Comparison of ENCODE assay signal across 9 mouse cellular contexts in genomic region chr1:189879965-189880364, GRCm38 (mm10). TPM values are rescaled to one million over a fixed set of nuclear protein-coding genes. Genes with fewer than 3 reads are reported as not detected.
DNase-seq lines count a peak whose midpoint lies in the region; TF ChIP-seq lines count a peak whose summit lies in the region.
"Had no signal": no experiment of that assay in that cellular context is flagged by ENCODE, and none has a peak within 500 bp of the region (broad histone marks: within the 10 kb centered on the region; RNA-seq: fewer than 3 reads in every experiment).

No protein-coding gene starts in this region.

- no peak overlapping the region for H3ac ChIP-seq in myocyte (ENCODE audit: control insufficient read depth, insufficient read length)

- no peak overlapping the region for H3K4me3 ChIP-seq in kidney, adult 2 months (ENCODE audit: insufficient read depth, low read depth, low read length)
- no peak overlapping the region for H3K4me3 ChIP-seq in myocyte

- no peaks in the 10 kb centered on the region for H3K36me3 ChIP-seq in kidney, adult 2 months (ENCODE audit: control insufficient read depth, insufficient read depth, low read length)
- H3K36me3 ChIP-seq in myocyte (ENCODE audit: control insufficient read depth, insufficient read depth) = no peaks in the 10 kb centered on the region

- peak; percentile 15 for DNase-seq in left cerebral cortex, postnatal 4 days
- DNase-seq in left cerebral cortex, adult 8-10 months (ENCODE audit: low spot score in 2 of 2) = no peak
- peak; percentile 50 to 74 for DNase-seq in cerebellum, postnatal 14 days
- DNase-seq in kidney, adult 2 months = peak; percentile 91
- DNase-seq in urinary bladder, adult 2 months (ENCODE audit: low spot score) = no peak
- no peak for DNase-seq in liver
- no peak for DNase-seq in embryo, embryonic 9.5 days (ENCODE audit: extremely low spot score)

- intact Hi-C loops in left cerebral cortex, postnatal 4 days (cut with DNase I) = loop anchor here (5.0 to 10.0 kb wide), 2 partner anchors 178 to 915 kb away; no protein-coding TSS in a partner anchor

- no peak for TF ChIP-seq POLR2A in kidney, adult 2 months (IDR thresholded peaks at IDR 0.05; ENCODE audit: low read depth, low read length)
- no peak for TF ChIP-seq POLR2A in myocyte (IDR thresholded peaks at IDR 0.05; ENCODE audit: insufficient read length, low read depth)

- H3K79me2 ChIP-seq in myocyte (ENCODE audit: control insufficient read depth, insufficient read depth) = no peaks in the 10 kb centered on the region

- no peak for TF ChIP-seq CTCF in kidney, adult 2 months (conservative IDR thresholded peaks at IDR 0.05; ENCODE audit: insufficient read depth, insufficient read length, low read depth, low read length)

- H3K27ac ChIP-seq in kidney, adult 2 months (ENCODE audit: insufficient read depth, low read depth, low read length) = peak overlapping the region; percentile 37

- H3K4me1 ChIP-seq in kidney, adult 2 months (ENCODE audit: control insufficient read depth, insufficient read depth, low read length) = peaks cover 22% of the 10 kb centered on the region

- WGBS in kidney, adult 2 months = 30% methylated on average over 8 of the region's 8 CpGs

- H3K4me2 ChIP-seq in myocyte (ENCODE audit: low read depth) = no peak overlapping the region
- H3K4me2 ChIP-seq: lung, embryonic 14.5 days had no signal

- H3K27me3 ChIP-seq in kidney, adult 2 months (replicated peaks; ENCODE audit: control insufficient read depth, insufficient read depth, low read length) = no peaks in the 10 kb centered on the region
- no peaks in the 10 kb centered on the region for H3K27me3 ChIP-seq in myocyte (ENCODE audit: control insufficient read depth, insufficient read depth, insufficient read length)

TF ChIP-seq in myocyte, 11 proteins besides CTCF, POLR2A, EP300 and RAD21:
- TF ChIP-seq SRF (IDR thresholded peaks at IDR 0.05; ENCODE audit: control insufficient read depth, insufficient read length, low read depth) = no peak
- TF ChIP-seq MYOG (IDR thresholded peaks at IDR 0.05; ENCODE audit: control insufficient read depth in 1 of 3, insufficient read depth in 1 of 3, insufficient read length in 2 of 3, low read depth in 2 of 3) = no peak
- TF ChIP-seq TCF3 (IDR thresholded peaks at IDR 0.05; ENCODE audit: insufficient read length, low read depth) = no peak
- no peak for TF ChIP-seq E2F4 (IDR thresholded peaks at IDR 0.05; ENCODE audit: insufficient read depth)
- peak; percentile 29 for TF ChIP-seq POLR2AphosphoS2 (IDR thresholded peaks at IDR 0.05; ENCODE audit: insufficient read length, low read depth)
- TF ChIP-seq MAX (IDR thresholded peaks at IDR 0.05; ENCODE audit: low read depth) = no peak
- TF ChIP-seq MYOD1 (IDR thresholded peaks at IDR 0.05; ENCODE audit: control insufficient read depth in 1 of 3, insufficient read length in 2 of 3, low read depth in 2 of 3) = no peak

RNA-seq across cellular contexts. Expression of gene Smyd2, which starts 42.2 kb away (rescaled TPM):
- total RNA-seq in left cerebral cortex, postnatal 4 days (2021) = 100 to 1,000 TPM; 120 to 128 TPM
- 100 to 1,000 TPM in 1 of 4 experiments, 10 to 100 TPM in 3; 87.4 to 105 (median 91.9) TPM for total RNA-seq in left cerebral cortex, adult 8-10 months (2022)
- 42.8 and 46.3 TPM in 2 replicates for polyA plus RNA-seq in kidney, adult 2 months (2012; rRNA removed)
- 57.7 TPM for polyA plus RNA-seq in myocyte (2012; fragmentation: generic; extraction: Trizol)
- polyA plus RNA-seq in urinary bladder, adult 2 months (2012; rRNA removed) = 60.7 and 70.8 TPM in 2 replicates

Comparison
In these comparisons a context has a peak if more than half of its experiments do, and no peak if none do; other contexts are left out.
1. DNase-seq: peak in left cerebral cortex, postnatal 4 days (single experiment), cerebellum, postnatal 14 days (2 of 2) and kidney, adult 2 months (single experiment); none in left cerebral cortex, adult 8-10 months (0 of 2), urinary bladder, adult 2 months (single experiment), liver (single experiment) and embryo, embryonic 9.5 days (single experiment).